Mouse (Mus musculus) urinary bladder, adult 2 months (tissue): ENCODE measurements around the gene Adam19. TPM values are rescaled to one million over a fixed set of nuclear protein-coding genes. Genes with fewer than 3 reads are reported as not detected.

Source experiments
- polyA plus RNA-seq: library from polyadenylated mRNA; depleted of rRNA; stranded (reverse); fragments of >200 nt; gene quantifications from 2 replicates; pipeline ENCODE4 v1.2.3, GENCODE M21; 2012; rRNA removed

Adam19 gene
- polyA plus RNA-seq, 1 experiment, result 18.0 TPM

Other genes with a start within 250 kb of the Adam19 start
- 72.0 and 74.3 TPM in 2 replicates for gene Clint1, start 203.9 kb upstream of the Adam19 start, polyA plus RNA-seq
- 3.5 and 4.2 TPM in 2 replicates for gene Lsm11, start 111.1 kb upstream of the Adam19 start, polyA plus RNA-seq
- 9.3 and 9.7 TPM in 2 replicates for gene Thg1l, start 100.5 kb upstream of the Adam19 start, polyA plus RNA-seq
- gene Sox30, start 75.7 kb upstream of the Adam19 start, polyA plus RNA-seq, result 0.16 and 0.26 TPM in 2 replicates
- gene Gm12166, start 3.7 kb upstream of the Adam19 start, polyA plus RNA-seq, result 9.3 and 10.6 TPM in 2 replicates
- 40.3 and 48.3 TPM in 2 replicates for gene Nipal4, start 110.5 kb downstream of the Adam19 start, polyA plus RNA-seq
- gene Fndc9, start 179.5 kb downstream of the Adam19 start, polyA plus RNA-seq, result 0.07 TPM in 2 replicates